Mouse (Mus musculus) layer of hippocampus, adult 8-10 months (tissue): ENCODE results near the gene B3gnt6. TPM values are rescaled to one million over a fixed set of nuclear protein-coding genes. Genes with fewer than 3 reads are reported as not detected.
"Not testable (repeated sequence)": the region's sequence is repeated elsewhere in the genome, so short reads cannot be mapped to it uniquely, and the experiment has no call there.

Experiments
- DNase-seq, 2 experiments: peaks; one replicate each; pipeline ENCODE4 v3.0.0; 2022; ENCODE audit warnings: low spot score in 2 of 2
- total RNA-seq, 4 experiments: library from RNA; stranded (reverse); gene quantifications; 2 replicates each; pipeline ENCODE4 v1.2.4; 2022

The B3gnt6 gene
- under 1 TPM; 0.24 to 0.45 (median 0.29) TPM for total RNA-seq

DNA sequence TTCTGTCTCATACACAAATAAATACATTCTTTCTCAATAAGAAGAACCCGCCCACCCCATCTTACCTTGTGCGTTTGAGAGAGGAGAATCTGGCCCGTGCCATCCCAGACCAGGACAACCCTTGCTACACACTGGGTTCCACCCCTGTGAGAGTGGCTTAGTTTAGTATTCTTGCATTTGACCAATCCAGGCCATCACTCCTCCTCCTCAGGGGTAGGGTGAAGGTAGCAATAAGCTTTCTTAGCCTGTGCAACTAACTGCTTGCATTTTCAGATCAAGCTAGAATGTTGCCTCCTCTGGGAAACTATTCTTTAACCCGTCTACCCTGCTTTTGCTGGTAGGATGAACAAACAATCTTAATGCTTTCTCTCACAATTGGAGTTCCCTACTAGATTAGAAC is at the start of gene B3gnt6:
Gene B3gnt6 (minus strand): TSS at position 101 of the 400 bp plus-strand sequence.
- no peak for DNase-seq

DNA sequence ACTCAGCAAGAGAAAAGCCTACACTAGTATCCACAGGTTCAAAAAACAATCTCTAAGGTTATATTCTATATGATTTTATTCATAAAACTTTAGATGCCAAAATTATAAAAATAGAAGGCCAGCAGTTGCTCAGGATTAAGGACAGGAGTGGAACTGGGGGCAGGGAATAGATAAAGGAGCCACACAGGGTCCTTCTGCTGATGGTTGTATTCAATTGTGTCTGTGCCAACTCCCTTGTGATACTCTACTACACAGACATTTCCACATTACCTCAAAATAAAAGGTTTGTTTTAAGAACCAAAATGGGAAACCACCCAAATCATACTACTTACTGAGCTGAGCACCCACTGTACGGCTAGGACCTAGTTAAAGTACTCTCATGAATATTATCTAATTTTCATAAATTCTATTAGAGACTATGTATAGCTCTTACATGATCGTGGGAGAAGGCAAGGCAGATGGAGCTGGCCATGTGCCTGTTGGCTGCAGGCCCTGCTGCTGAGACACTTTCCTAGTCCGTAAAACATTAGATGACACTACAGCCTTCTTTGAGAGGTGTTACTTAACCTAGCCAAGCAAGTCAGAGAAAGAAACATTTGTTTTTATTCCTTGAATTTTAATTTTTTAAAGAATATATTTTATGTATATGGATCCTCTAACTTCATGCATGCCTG is 37.5 kb upstream of the B3gnt6 start:
- peak; percentile 34 to 67 for DNase-seq

DNA sequence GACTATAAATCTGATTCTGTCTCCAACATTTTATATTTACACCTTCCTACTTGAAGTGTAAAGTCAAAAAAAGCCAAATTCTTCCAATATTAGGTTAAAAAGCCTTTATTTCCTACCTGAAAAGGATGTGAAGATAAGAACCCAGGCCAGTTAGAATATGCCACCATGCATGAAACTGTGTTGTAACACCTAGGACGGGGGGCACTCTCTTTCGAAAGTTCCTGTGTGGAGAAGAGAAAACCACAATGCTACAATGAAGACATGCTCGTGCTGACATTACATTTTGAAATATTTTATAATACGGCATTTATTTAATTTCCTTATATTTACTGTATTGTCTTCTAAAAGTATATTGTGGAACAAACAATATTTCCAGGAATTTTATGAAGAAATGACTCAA is 24.5 kb upstream of the B3gnt6 start:
- no peak for DNase-seq

DNA sequence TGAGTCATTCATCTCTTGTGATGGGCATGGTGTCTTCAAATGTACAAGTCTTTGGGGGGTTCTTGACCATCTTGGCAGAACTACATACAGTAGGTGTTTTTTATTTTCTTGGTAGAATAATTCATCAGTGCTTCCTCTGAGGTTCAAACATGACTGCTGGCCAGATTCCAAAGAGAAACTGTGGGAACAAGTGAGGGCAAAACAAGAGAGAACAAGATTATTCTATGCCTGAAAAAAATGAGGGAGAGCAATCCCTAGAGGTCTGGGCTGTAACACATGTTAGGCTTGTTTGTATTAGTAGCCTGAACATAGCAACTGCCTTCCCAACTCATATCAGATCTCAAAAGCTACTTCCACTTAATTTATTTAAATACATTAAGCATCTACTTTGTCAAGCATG is 17.4 kb upstream of the B3gnt6 start:
- no peak for DNase-seq

DNA sequence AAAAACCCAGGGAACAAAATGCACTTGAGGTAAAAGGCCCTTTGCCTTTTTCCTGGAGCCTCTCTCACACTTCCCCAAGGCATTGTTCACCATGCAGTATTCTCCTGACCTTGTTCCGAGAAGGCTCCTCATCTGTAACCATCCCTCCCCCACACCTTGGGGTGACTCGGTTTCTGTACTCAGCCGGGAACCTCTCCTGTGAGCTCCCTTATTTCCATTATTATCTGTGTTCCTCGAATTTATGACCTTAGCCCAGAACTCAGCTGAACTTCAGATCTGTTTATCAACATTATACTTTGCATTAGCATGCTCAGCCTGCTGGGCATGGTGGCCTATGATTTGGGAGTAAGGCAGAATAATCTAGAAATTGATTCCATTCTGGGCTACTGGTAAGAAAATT is 3.7 kb upstream of the B3gnt6 start:
- DNase-seq, result no peak

DNA sequence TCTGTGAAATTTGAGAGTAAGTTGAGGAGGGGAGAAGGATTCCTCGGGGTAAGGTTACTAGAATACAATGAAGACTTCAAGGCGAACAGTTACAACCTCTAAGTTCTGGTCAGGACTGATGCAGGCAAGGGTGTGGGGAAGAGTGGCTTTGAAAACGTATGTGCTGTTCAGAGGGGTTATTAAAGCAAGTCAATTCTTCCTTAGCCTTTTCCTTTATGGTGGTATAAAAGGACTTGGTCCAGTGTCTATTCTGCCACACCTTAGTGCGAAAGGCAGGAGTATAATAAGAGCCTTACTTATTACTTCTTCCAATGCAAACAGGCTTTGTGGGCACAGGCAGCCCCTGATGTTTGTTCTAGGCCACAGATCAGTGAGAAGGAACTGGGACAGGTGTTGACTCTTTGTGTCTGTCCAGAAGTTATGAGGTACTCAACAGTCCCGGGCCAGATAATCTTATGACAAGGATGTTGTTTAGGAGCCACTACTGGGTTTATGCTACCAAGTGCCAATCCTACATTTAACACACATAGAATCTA is 2.3 kb upstream of the B3gnt6 start:
- DNase-seq, result no peak

DNA sequence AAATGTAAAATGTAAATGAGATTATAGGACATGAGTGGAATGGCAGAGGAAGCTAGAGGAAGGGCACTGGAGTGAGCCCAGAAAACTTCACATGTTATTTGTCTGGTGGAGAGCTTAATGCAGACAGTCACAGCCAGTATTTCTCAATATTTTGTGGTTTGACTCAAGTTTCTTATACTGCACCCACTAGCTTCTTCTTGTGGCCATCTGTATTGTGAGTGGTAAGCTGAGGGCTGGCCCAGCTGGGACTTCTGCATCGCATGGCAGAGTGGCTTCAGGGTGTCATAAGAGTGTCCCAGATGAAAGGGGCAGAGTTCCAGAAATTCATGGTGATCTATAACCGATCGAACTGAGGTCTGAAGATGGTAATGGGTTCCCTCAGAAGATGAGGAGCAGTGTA is 1.1 kb upstream of the B3gnt6 start:
- no peak for DNase-seq

DNA sequence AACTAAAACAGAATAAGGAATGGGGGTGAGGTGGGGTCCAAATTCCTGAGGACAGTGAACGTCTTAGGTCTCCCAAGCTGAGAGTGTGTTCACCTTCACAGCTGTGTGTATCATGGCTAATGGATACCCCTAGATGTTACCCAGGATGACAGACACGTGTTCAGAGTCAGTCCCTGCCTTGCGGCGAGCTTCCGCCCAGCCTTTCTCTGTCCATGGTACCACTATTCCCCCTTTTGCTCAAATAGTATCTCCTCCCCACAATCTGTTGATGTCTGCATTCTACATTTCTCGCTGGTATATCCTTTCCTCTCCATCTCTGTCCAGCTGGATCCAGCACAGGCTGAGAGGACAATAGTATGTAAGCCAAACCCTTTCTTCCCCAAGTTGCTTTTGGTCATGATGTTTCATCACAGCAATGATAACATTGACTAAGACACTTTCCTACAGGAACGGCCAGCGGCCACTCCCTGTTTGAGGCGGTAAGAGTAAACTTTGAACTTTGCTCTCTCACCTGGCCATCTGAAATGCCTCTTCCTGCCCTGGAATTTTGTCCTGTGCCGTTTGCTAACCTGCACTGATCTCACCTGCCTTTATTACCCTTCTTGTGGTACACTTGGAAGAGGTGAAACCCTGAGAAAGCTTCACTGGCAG is 4.0 kb downstream of the B3gnt6 start:
- DNase-seq, result no peak

DNA sequence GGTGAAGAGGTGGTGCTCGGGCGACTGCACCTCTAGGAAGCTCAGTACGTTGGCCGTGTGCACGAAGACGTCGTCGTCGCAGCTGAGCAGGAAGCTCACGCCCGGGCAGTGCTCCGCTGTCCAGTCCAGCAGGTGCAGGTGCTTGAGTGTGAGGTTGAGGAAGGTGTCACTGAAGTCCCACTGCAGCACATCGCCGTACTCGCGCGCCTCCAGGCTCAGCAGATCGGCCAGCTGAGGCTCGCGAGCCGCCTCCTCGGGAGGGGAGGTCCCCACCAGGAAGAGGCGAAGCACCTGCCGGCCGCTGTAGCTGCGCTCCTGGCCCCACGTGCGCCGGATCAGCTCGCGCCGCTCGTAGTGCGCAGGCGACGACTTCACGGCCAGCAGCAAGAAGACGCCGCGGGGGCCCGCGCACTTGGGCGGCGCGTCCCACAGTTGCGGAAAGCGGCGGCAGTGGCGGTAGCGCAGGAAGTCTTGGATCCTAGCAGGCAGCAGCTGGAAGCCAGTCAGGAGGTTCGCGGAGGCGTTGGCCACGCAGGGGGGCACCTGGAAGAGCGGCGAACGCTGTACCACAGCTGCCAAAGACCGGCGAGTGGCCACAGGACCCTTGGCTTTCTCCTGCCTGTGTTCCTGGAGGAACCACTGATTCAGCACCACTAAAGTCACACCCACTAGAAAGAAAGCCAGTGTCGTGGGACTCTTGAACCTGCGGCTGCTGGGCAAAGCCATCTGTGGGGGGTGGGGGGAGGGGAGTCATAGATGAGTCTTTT is 5.1 kb downstream of the B3gnt6 start:
- no peak for DNase-seq

DNA sequence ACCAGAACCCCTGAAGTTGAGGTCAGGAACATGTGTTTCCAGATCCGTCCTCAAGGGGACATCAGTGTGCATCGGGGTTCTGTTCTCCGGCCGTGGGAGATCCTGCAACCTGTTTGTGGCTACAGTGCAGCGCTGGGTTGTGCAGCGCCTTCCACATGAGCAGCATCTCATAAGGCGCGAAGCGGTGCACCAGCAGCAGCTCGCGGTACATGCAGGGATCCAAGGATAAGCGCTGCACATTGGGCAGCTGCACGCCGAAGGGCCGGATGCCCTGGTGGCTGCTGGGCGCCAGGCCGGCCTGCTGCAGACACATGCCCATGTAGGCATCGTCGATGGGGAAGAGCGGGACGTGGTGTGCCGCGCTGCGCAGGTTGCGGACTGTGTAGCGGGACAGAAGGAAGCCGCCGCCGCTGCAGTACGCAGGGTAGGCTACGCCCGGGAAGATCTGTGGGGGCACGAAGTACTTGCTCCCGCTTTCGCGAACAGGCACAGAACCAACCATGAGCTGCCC is 5.7 kb downstream of the B3gnt6 start:
- DNase-seq, result no peak

DNA sequence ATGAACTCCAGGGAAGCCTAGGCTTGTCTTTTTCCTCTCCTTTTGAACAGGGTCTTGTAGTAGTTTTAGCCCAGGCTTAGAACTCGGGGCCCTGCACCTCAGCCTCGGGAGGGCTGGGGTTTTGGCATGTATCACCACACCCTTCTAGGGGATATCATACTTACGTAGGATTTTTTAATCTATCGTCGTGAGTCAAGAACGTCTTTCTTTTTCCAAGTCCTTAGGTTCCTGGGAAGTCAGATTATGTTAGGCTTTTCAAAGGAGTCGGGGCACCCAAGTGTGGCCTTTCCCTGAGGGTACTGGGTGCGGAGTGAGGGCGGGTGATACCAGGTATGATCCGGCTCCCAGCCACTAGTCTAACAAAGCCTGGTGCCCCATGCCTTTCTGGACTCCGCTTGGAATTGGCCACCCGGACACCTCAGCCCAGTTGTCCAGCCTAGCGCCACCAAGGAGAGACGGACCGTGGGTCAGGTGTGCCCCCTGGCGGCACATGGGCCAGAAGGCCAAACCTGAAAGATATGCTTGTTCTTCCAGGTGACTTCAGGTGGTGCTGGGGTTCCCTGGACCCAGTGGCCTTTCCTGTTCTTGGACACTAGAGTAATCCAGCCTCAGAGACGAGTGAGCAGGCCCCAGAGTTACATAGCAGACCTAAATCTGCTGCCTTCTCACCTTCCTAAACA is 7.6 kb downstream of the B3gnt6 start:
- no peak for DNase-seq

DNA sequence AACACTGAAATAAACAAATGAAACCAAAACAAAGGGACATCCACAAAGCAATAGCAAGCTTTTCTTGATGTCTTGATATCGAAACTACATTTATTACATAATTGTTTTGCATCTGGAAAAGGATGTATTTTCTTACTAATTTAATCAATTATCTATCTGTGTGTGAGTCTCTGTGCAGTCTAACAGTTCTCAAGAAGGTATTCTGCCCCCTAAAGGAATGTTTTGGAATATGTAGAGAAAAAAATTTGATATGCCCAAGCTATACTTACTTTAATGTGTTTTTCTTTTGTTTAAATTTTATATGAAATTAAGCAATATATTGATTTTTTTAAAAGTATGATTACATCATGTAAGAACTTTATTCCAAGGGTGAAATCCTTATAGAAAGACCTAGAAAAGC is 8.7 kb downstream of the B3gnt6 start:
- DNase-seq, result no peak

DNA sequence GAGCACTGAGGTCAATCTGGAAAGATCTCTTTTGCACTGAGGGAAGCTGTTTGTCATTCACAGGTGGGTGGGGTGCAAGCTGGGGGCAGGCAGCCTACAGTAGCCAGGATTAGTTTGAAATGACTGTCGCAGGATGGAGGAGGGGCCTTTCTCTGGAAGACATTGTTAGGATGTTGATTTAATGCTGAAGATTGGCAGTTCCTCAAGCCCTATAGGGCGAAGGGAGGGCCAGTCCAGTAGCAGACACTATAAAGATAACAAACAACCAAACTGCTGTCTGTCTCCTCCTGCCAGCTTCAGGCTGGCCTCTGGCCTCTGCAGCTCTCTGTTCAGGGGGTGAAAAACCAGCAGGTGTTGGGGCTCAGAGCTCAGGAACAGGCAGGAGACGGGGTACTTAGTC is 9.5 kb downstream of the B3gnt6 start:
- no peak for DNase-seq

DNA sequence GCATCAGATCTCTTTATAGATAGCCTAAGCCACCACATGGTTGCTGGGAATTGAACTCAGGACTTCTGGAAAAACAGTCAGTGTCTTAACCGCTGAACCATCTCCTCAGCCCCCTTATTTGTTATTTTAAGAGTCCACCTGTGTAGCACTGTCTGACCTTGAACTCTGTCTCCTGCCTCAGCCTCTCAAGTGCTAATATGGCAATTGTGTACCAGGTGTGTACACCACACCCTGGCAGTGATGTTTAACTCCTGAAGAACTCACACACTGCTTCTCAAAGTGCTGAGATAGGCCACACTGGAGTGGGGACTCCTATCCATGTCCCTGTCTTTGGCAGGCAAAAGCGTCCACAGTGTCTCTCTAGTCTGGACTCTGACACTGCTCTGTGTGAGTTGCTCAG is 10.6 kb downstream of the B3gnt6 start:
- DNase-seq, result no peak

DNA sequence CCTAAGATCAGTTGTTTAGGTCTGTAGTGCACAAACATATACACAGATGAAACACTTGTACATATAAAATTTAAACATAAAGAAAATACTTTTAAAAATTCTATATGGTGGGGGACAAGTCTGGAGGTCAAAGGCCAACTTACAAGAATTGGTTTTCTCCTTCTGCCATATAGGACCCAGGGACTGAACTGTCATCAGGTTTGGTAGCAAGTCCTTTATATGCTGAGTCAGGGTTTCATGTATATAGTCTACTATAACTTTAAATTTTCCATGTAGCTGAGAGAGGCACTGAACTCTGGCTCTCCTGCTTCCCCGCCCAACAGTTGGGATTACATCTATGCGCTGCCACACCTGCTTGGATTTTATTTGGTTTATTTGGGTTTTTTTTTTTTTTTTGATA is 11.0 kb downstream of the B3gnt6 start:
- no peak for DNase-seq

DNA sequence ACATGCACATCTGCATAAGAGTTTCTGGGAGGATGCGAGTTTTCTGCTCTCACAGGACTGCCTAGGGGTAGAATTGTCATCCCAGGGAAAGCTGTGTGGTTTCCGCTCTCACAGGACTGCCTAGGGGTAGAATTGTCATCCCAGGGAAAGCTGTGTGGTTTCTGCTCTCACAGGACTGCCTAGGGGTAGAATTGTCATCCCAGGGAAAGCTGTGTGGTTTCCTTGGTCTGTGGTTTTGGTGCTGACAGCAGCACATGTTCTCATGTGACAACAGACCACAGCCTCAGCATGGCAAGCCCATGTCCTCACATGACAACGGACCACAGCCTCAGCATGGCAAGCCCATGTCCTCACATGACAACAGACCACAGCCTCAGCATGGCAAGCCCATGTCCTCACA is 11.9 kb downstream of the B3gnt6 start:
- not testable (repeated sequence) for DNase-seq

DNA sequence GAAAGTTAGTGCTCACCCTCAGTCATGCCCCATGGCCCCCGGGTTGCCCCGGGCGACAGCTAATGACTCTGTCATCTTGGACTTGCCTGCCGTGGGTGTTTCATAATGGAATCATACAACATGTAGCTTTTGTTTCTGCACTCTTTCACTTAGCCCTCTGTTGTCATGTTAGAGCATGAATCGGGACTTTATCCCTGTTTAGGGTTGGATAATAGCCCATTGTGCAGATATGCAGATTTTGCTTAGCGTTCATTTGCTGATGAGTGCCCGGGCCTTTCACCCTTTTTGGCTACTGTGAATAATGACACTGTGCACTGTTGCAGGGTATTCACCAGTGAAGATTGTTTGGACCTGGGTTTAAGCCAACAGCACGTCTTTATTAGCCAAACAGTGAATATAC is 12.6 kb downstream of the B3gnt6 start:
- DNase-seq, result peak in 1 of 2 experiments; percentile 45

DNA sequence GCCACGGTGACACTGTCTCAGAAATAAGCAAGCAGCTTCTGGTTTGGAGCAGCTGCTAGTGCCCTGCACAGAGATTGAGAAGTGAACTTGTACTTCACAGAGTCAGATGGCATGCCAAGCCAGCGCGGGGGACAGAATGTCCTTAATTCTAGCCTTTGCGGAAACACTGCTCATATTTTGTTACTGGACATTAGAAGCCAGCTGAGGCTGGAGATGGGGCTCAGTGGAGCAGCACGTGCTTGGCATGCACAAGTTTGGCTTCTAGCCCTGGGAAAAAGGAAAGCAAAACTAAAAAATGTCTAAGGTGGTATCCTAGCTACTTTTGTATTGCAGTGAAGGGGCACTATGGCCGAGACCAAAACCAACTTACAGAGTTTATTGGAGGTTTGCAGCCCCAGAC is 14.0 kb downstream of the B3gnt6 start:
- DNase-seq, result peak in 1 of 2 experiments; percentile 41

DNA sequence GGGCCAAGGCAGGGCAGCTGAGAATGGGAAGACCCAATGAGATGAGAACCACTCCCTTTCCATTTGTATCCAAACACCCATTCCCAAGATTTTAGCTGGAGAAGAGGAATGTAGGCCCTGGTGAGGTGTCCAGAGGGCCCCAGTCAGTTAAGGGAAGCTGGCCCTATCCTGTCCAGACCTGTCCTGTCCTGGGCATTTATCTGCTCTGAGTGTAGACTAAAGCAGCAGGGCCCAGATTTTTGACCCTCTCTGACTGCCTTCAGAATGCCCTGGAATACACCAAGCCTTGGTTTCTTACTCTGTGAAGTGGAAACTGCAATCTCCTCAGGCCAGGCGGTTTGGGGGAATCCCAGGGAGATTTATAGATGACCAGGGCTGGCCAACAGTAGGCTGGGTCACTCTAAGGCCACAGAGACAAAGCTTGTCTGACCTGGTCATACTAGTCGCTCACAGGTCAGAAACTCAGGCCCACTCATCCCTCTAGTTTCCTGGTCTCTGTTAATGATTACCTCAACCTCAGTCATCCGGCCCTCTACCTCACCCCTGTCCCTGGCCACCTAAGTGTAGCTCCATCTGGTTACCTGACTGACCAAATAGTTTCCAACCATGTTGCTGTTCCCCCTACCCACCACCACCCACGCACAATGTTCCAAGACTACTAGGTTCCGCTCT is 20.6 kb downstream of the B3gnt6 start:
- no peak for DNase-seq

DNA sequence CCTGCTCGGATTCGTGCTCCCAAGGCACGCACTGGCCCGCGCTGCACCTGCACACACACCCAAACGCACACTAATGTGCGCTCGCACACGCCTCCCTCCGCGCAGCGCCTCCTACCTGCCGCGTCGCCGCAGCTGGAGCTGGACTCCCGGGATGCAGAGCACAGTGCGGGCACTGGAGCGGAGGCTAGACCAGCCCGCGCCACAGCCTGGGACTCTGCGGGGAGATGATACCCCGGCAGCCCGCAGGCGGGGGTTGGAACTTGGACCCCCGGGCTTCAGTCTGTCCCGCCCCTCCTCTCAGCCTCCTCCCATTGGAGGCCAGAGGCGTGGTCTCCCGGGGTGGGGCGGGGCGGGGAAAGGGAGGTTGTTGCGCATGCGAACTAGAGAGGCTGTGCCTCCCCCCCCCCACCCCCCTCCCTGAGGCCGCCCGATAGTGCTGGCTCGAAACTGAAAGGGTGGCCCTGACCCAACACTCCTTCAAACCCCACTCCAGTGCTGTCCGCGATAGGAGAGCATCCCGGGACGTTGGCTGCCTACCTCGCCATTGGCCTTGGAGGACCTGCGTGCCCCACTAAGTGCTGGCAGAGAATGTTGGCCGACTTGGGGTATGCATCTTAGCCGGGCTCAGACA is 21.2 kb downstream of the B3gnt6 start, which contains the start of gene Capn5:
Gene Capn5 (minus strand): TSS at position 346 of the 631 bp plus-strand sequence.
- DNase-seq, result peak; percentile 35 to 41
